Mouse (Mus musculus): Measurements from ENCODE around the gene Ints14.

Ints14 gene

GRCm38 (mm10) chr9:64960117-64960977, at the start of gene Ints14:
Ints14 (plus strand) TSS chr9:64960905.
- peak; percentile 96 for DNase-seq (ENCODE audit: low read depth)

- no peak for DNase-seq (ENCODE audit: low read depth)
Measured at GRCm38 (mm10) chr9:64913406-64913805, 47.3 kb upstream of the Ints14 start.

- DNase-seq (ENCODE audit: low read depth): no peak
Measured at GRCm38 (mm10) chr9:64913973-64914372, 46.7 kb upstream of the Ints14 start.

- no peak for DNase-seq (ENCODE audit: low read depth)
Measured at GRCm38 (mm10) chr9:64914629-64915028, 46.1 kb upstream of the Ints14 start.

GRCm38 (mm10) chr9:64918560-64918959, 42.1 kb upstream of the Ints14 start:
- DNase-seq (ENCODE audit: low read depth): peak; percentile 36

- peak; percentile 32 for DNase-seq (ENCODE audit: low read depth)
Measured at GRCm38 (mm10) chr9:64925771-64926170, 34.9 kb upstream of the Ints14 start.

GRCm38 (mm10) chr9:64926201-64926991, 34.3 kb upstream of the Ints14 start:
- DNase-seq (ENCODE audit: low read depth): no peak

- DNase-seq (ENCODE audit: low read depth): no peak
Measured at GRCm38 (mm10) chr9:64930256-64930655, 30.4 kb upstream of the Ints14 start.

GRCm38 (mm10) chr9:64931751-64932610, 28.7 kb upstream of the Ints14 start:
- no peak for DNase-seq (ENCODE audit: low read depth)

- no peak for DNase-seq (ENCODE audit: low read depth)
Measured at GRCm38 (mm10) chr9:64934015-64934754, 26.5 kb upstream of the Ints14 start.

- no peak for DNase-seq (ENCODE audit: low read depth)
Measured at GRCm38 (mm10) chr9:64936508-64936907, 24.2 kb upstream of the Ints14 start.

GRCm38 (mm10) chr9:64937491-64937890, 23.2 kb upstream of the Ints14 start:
- DNase-seq (ENCODE audit: low read depth): no peak

- no peak for DNase-seq (ENCODE audit: low read depth)
Measured at GRCm38 (mm10) chr9:64938535-64938934, 22.2 kb upstream of the Ints14 start.

- DNase-seq (ENCODE audit: low read depth): no peak
Measured at GRCm38 (mm10) chr9:64939281-64939680, 21.4 kb upstream of the Ints14 start.

- no peak for DNase-seq (ENCODE audit: low read depth)
Measured at GRCm38 (mm10) chr9:64939790-64940189, 20.9 kb upstream of the Ints14 start.

GRCm38 (mm10) chr9:64940731-64941346, 19.9 kb upstream of the Ints14 start:
- no peak for DNase-seq (ENCODE audit: low read depth)

- DNase-seq (ENCODE audit: low read depth): no peak
Measured at GRCm38 (mm10) chr9:64941650-64942049, 19.1 kb upstream of the Ints14 start.

GRCm38 (mm10) chr9:64943997-64944396, 16.7 kb upstream of the Ints14 start:
- DNase-seq (ENCODE audit: low read depth): no peak

GRCm38 (mm10) chr9:64947483-64948095, 13.1 kb upstream of the Ints14 start:
- DNase-seq (ENCODE audit: low read depth): no peak

GRCm38 (mm10) chr9:64951161-64951657, 9.5 kb upstream of the Ints14 start, which contains the start of gene Slc24a1:
Slc24a1 (minus strand) TSS chr9:64951607.
- DNase-seq (ENCODE audit: low read depth): no peak

Measured in c-Kit-positive CD71-negative TER-119-negative erythroid progenitor cells, embryonic 14.5 days (primary cell).